Mouse (Mus musculus): Measurements from ENCODE around the gene Actrt2. TPM values are rescaled to one million over a fixed set of nuclear protein-coding genes. Genes with fewer than 3 reads are reported as not detected.

The Actrt2 gene
- total RNA-seq (2021) = not detected
- long read RNA-seq, experiment 1 = 0 reads
- long read RNA-seq, experiment 2 = 0 reads

DNA sequence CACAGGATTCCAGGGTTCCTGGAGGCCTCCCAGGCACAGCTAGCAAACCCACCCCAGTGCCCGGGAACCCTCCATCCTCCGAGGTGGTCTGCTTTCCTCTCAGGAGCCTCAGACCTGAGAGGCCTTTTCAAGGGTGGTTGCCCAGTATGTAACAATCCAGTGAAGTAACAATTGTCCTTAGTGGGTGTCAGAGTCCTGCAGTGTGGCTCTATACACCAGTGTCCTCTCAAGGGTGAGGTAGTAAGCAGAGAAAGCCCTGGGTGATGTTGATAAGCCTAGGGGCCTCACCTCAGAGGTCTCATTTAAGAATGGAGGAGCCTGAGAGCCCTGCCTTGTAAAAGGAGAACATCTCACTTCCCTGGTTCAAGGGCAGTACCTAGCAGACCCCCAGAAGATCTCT is at the start of gene Actrt2:
Actrt2 (minus strand) TSS at position 101 of the 400 bp plus-strand sequence.
- intact Hi-C loops (cut with DNase I) = no loop called here
- no peak for DNase-seq

DNA sequence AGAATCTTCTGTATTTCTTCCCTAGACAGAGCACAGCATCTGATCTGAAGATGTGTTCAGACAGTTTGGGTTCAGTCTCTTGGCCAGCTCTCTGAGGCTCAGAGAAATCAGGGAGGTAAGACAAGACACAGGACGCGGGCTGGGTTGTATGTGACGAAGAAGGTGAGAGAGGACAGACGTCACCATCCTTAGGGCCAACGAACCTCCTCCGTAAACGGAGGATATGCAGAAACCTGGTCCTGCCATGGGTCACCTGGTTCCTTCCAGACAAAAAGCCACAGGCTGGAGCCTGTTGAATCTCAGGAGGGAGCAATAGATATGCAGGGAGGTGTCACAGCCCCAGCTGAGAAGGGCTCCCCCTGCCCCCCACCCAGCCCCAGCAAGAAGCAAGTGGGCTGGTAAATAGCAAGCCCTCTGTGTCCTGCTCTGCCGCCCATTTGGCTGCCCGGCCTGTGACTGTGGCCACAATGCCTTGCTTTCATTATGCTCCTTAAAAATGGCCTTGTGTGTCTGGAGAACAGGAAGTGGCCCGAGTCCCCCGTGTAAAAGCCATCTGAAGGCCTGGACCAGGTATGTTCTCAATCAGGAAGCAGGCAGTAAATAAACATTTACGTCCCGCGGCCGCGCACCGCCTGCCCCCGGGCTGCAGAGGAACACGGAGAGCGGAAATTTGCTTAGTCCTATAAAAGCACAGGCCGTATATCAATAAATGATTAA is 41.9 kb upstream of the Actrt2 start:
- no peak for DNase-seq
- intact Hi-C loops (cut with DNase I) = no loop called here

DNA sequence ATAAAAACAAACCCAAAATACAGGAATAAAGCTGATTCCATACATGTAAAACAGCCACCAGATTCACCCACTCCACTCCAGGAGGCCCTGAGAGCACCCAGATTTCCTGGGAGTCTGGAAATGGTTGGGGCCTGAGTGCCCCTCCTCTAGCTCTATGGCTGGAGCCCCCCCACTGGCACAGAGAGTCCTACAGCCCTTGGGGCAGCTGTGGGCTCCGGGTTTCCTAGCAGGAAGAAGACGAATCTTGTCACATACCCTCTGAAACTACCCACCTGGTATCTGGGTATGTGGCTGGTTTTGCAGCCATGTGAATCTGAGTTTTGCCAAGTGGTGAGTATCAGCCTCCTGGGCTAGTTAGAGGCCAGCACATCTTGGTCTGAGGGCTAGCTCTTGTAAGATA is 41.1 kb upstream of the Actrt2 start:
- intact Hi-C loops (cut with DNase I) = no loop called here
- no peak for DNase-seq

DNA sequence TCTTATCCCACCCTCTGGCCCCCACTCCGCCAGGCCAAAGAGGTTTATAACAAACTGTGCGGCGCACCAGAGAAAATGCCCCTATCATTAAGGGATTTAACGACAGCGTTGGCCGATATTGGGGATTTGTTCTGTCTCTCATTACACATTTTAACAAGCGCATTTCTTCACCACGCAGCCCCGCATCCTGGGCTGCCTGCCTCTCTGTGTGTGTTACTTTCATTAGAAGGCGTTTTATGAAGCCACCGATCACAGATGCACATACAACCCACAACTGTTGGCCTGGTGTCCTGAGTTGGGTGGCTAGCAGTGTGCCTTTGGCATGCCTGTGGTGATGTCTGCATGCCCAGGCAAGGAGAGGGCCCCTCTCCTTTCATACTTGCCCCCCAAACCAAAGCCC is 40.6 kb upstream of the Actrt2 start:
- DNase-seq = no peak
- intact Hi-C loops (cut with DNase I) = no loop called here

DNA sequence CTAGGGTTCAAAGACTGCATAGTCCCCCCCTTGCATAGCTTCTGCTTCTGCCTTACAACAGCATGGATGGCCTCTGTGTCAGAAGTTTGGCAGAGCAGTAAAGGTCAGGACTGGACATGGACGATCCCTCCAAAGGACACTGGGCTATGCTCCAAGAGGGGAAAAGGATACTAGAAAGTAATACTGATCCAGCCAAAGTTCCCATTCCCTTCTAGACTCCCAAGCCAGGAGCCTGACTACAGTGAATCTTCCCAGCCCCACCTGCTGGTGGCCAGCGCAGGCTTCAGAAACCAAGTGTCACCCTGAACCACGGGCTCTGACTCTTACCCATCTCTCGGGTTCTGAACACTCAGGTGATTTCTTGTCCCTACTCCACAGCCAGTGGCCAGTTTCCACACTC is 39.9 kb upstream of the Actrt2 start:
- DNase-seq = no peak

DNA sequence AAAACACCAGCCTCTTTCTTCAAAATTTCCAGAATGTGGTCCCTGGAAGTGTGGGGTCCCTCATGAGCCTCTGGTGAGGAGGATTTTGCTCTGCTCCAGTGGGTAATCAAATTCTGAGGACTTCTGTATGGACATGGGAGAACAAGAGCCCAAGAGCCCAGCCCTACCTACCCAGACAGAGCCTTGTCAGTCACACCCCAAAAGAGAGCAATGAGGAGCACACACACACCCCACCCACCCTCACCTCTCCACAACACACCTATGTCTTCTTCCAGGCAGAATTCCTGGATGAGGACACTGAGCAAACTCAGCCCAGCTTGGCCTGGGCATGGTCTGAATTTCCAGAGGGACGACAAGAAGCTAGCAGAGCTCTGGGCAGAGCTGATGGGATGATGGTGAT is 38.8 kb upstream of the Actrt2 start:
- DNase-seq = no peak
- intact Hi-C loops (cut with DNase I) = no loop called here

More for the DNA sequence above, 39.9 kb upstream of the Actrt2 start:
- intact Hi-C loops (cut with DNase I) = no loop called here

DNA sequence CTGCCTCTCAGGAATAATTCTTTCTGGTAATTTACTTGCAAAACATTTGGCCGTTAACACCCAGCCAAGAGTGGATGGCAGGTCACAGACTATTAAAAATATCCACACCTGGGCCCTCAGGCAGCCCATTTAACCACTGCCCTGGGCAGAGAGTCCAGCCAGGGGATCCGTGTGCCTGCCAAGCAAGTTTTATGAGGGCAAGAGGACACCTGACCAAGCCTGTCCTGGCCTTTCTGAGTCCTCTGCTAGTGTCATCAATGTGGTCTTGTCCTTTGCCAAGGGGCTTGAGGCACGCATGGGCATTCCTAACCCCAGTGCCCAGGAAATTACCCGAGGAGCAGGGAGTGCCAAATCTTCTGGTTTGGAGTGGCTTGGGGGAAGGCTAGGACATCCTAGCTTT is 38.0 kb upstream of the Actrt2 start:
- DNase-seq = no peak

DNA sequence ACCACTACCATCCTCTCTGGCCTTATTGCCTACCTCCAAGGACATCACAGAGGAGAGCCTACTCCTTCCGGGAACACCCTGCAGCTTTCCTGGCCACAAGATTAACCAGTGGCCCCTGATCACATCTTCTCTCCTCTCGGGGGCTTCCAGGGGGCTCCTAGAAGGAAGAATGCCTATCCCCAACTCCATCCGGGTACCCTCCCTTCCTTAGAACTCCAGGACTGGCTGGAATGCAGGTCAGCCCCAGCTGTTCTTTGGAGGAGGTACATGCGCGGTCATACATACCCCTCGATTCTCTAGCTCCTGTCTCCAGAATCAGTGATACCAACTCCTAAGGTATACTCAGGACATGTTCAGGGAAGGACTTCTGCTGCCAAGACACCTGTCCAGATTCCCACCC is 37.4 kb upstream of the Actrt2 start:
- intact Hi-C loops (cut with DNase I) = no loop called here
- no peak for DNase-seq

More for the DNA sequence above, 38.0 kb upstream of the Actrt2 start:
- intact Hi-C loops (cut with DNase I) = no loop called here

DNA sequence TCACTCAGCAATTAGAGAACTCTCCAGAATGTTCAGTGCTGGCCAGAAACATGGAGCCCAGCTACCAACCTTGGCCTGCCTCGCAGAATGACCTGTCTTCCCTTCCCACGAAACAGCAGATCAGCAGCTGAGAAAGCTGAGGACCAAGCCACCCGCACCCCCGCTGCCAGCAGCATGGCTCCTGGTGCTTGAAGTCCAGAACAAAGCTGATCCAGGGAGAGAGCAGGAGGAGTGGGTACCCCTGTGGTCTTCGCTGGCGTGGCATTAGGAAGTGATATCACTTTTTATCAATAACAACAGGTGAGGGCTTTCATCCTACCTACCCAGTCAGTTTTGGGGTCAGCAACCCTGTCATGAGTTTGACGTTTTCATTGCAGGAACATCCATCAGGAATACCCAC is 36.9 kb upstream of the Actrt2 start:
- no peak for DNase-seq
- intact Hi-C loops (cut with DNase I) = no loop called here

DNA sequence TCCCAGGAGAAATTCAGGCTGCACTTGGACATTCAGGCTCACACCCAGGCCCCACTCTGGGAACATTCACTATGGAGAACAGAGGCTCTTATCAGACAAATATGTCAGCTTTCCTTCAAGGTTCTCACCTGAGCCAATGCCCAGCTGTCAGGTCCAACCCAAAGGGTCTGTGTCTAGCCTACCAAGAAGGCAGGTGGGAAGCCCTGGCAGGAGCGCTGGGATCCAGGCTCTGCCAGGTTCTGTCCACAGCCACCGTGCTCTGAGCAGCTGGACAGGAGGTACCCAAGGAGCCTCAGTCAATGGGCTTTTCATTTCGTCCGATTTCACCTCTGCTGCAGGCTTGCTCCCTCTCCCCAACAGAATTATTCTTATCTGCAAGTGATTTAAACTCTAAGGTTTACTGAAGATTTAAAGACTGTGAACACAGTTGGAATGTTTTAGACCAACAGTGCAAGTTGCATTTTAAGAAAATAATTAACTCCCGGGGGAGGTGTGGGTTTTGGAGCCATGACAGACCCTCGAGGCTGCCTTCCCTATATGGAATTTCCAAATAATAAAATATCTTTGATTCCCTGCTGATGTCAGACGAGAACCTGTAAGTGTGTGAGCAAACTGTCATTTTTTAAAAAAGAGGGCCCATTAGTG is 35.9 kb upstream of the Actrt2 start:
- no peak for DNase-seq
- intact Hi-C loops (cut with DNase I) = no loop called here

DNA sequence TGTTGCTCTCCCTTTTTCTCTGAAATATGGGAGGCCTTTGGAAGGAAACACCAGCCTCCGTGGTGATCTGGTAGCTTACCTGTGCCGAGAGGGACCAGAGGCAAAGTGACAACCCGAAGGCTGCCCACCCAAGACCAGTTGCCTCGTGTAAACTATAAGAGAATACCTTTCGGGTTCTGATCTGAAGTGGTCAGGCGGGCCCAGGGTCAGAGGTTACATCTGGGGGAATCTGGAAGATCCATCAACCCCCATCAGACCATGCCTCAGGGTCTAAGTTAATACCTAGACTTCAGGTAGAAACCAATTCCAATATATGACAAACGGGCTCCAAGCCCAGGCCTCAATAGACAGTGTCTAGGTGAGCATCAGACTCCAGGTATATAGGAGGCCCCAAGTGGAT is 35.3 kb upstream of the Actrt2 start:
- DNase-seq = no peak
- intact Hi-C loops (cut with DNase I) = no loop called here

DNA sequence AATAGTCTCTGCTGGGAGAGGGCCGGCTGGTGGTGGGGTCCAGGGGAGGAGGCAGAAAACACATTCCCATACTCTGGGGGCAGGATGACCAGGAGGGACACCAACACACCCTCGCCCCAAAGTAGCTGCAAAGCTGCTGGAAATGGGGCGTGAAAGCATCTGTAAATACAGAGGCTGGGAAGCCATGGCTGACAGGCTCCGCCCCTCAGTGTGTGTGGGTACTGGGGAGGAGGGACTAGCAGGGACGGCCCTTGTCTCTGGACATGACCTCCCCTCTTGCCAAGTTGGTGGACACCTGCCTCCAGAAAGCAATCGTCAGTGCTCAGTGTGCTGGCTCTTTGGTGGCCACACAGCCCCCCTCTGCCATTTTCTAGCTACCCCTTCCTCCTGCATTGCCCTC is 34.5 kb upstream of the Actrt2 start:
- intact Hi-C loops (cut with DNase I) = no loop called here
- no peak for DNase-seq

DNA sequence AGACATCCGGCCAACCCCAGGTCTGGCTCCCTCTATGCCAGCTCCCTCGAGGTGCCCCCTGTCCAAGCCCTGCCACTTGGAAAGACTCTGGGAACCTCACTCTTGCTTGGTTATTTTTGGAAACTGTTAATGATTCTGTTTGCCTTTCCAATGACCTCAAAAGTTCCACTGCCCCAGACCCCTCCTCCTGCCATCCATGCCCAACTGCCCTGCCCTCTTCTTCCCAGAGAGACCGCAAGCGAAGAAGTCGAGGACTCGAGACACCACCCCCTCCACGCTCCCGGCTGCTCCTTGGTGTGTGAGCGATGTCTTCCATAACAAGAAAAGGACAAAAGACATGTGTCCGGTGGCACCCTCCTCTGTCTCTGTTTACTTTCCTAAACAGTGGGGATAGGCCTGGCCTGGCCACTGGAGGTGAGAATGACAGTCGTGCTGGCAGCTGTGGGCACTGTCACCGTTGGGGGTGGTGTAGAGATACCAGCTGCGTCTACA is 33.3 kb upstream of the Actrt2 start:
- DNase-seq = peak; percentile 44 to 63

DNA sequence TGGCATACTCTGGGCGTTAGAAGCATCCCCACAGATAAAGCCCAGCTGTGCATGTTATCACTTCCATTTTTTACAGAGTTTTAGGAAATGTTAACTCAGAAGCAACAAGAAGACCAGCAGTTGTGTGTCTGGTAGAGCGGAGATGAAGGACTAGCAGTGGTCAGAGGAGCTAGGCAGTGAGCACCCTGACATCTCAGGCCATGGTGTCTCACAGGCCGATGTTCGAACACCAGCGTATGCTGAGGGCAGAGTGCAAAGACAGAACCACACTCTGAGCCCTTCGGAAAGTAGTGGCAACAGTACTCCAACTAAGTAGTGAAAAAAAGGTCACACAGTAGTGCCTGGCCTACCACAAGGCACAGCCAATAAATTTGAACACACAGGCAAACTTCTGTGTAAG is 32.8 kb upstream of the Actrt2 start:
- intact Hi-C loops (cut with DNase I) = no loop called here
- no peak for DNase-seq

More for the DNA sequence above, 33.3 kb upstream of the Actrt2 start:
- intact Hi-C loops (cut with DNase I) = no loop called here

DNA sequence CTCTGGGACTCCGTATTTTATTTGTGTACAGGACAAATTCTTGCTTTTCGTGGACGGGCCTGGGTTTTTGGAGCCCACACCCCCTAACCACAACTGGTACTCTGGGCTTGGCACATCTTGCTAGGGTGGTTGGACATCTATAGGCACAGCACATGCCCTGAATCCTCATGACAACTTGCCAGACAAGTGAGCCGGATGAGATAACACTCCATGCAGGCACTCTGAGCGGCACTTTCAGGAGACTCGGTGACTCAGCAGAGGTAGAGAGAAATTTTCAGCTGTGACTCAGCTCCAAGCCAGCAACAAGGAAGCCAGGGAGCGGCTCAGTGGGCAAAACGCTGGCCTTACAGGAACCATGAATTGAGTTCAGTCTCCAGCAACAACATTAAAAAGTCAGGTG is 31.6 kb upstream of the Actrt2 start:
- intact Hi-C loops (cut with DNase I) = no loop called here
- no peak for DNase-seq

DNA sequence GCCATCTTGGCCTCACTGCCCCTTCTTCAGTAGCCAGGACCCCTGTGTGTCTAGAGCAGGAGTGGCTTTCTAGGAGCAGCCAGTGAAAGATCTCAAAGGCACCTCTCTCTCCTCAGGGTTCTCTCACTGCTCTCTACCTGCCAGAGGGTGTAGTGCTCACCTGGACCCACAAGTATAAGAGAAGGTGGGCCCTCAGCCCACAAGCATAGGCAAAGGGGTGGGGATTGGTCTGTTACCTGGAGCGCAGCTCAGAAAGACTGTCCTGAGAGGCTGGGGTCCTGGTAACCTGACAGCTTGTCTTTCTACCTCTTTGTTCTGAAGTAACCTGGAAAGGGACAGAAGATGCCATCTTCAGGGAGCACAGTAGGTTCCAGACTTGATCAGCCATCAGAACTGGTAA is 31.0 kb upstream of the Actrt2 start:
- no peak for DNase-seq
- intact Hi-C loops (cut with DNase I) = no loop called here

DNA sequence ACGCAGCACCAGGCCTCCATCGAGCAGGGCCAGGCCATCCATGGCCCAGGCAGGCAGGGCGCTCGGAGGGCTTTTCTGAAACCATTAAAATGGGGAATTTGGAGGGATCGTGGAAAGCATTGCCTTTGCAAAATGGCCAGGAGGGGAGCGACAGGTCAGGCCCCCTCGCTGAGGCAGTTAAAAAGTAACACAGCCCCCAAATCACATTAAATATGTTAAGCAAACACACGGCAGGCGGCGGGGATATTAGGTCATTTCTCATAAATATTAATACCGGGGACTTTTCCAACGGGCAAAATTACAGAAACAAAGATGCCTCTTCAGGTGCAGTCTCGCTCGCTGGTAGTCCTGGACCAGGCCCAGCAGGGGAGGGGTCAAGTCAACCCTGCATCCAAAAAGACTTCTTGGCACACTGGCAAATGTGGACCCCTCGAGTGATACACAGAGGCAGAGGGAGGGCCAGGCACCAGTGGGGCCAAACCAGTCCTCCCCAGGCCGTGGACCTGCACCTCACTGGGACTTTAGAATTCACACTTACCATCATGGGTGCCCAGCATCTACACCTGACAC is 30.4 kb upstream of the Actrt2 start:
- DNase-seq = no peak
- intact Hi-C loops (cut with DNase I) = no loop called here

DNA sequence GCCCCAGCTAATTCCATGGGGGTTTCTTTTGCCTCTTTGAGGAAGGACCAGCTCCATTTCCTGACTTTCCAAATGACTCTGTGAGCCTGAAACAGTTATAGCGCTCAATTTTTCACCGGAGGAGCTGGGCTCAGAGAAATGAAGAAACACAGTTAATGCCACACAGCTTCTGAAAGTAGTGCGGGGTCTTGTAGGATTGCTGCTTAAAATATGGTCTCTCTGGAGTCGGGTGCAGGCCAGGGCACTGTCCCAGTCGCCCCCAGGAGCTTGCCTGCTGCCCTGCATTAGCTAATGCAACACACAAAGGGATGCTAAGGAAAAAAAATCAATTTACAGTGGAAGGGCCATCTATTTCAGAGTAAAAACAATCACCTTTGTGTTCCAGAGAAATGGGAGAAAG is 29.8 kb upstream of the Actrt2 start:
- no peak for DNase-seq
- intact Hi-C loops (cut with DNase I) = no loop called here

DNA sequence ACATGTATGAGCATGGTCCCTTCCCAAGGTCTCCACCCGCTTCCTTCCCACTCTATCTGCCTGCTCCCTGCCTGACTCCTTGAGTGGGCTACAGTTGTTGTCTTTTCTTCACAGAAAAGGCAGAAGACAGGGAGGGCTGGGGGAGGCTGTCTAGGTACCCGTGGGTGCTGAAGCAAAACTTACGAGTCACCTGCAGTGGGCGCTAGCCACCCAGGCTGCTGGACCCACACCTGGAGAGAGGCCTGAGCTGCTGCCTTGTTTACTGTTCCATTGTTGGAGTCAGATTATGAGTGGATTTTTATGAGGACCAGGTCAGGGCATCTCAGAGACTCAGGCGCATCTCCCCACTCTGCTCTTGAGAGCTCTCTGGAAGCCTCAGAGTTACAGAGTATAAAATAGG is 28.9 kb upstream of the Actrt2 start:
- intact Hi-C loops (cut with DNase I) = no loop called here
- DNase-seq = peak in 1 of 2 experiments; percentile 14

DNA sequence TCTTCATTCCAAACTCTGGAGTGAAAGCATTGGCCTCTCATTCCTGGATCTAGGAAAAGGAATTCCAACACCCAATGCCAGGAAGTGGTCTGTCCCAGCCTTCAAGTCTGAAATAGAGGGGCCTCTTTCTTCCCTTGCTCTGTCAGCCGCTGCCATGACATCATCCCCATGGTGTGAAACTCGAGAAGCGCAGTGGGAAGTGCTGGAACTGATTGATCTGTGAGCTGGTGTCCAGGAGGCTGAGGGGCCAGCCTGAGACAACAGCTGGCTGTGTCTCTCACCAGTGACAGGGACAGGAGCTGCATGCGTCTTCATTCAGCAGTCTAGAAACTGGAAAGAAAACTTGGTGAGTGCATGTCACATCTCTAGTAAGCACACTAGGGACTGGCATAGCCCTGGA is 28.5 kb upstream of the Actrt2 start:
- intact Hi-C loops (cut with DNase I) = no loop called here
- no peak for DNase-seq

DNA sequence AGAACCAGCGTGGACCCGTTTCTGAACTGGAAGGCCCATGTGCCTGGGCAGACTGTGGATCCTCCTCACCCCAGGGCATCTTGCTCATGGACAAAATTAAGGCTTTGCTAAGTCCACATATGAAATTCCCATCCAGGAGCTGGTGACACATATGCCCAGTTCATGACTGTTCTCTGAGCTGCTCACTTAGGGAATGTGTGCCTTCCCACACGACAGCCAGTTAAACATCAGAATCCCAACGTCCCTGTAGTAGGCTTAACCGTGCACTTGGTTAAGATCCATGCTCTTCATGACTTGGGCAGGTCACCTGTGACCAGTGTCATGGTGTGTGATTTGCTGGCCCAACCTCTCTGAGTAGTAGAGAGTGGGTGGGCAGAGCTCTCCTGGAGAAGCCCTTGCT is 26.7 kb upstream of the Actrt2 start:
- DNase-seq = no peak
- intact Hi-C loops (cut with DNase I) = no loop called here

Measured in heart, postnatal 14 days (tissue).